Mouse (Mus musculus) layer of hippocampus, postnatal 36 days (tissue): ENCODE results near the gene Trappc1. TPM values are rescaled to one million over a fixed set of nuclear protein-coding genes. Genes with fewer than 3 reads are reported as not detected.

ENCODE experiments used
- DNase-seq, 2 experiments: peaks; one replicate each; pipeline ENCODE4 v3.0.0; 2022
- total RNA-seq, 2 experiments: library from RNA; stranded (reverse); gene quantifications; 2 replicates each; pipeline ENCODE4 v1.2.3; 2021

The Trappc1 gene
- total RNA-seq, 2 experiments from 2014 or later, result 66.5 to 66.6 TPM

DNA sequence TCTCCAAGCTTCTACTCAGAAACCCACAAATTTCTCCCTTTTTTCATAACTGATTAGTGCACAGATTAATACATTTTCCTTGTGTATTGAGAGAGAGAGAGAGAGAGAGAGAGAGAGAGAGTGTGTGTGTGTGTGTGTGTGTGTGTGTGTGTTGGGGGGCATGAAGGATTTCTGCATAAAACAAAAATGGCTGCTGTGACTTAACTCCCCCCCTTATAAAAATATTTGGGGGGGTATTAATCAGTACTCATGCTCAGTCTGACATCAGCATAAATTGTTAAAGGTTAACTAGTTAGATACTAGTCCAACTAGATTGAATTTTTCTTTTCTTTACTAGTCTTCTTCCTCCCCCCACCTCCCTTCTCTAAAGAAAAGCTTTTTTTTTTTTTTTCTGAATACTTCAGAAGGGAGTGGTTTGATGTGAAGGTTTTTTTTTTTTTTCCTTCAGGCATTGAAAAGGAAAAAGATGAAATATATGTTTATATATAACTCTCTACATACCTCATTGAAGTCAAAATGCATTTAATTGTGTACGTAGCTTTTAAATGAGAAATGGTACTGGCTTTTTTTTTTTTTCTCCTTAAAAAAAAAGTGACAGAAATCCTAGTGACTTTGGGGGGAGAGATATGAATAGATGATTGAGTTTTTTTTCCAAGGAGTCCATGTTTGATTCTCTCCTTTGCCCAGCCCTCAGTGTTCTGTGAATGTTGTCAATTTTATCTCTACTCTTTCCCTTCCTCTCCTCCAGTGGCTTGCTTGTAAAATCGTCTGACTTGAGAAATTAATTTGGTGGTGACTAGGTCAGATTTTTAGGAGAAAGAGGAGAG is 46.4 kb downstream of the Trappc1 start:
- no peak for DNase-seq

- DNase-seq, result no peak
Measured at GRCm38 (mm10) chr11:69370817-69371215, 47.0 kb downstream of the Trappc1 start.

GRCm38 (mm10) chr11:69371601-69372000 is 47.8 kb downstream of the Trappc1 start:
- DNase-seq, result no peak

DNA sequence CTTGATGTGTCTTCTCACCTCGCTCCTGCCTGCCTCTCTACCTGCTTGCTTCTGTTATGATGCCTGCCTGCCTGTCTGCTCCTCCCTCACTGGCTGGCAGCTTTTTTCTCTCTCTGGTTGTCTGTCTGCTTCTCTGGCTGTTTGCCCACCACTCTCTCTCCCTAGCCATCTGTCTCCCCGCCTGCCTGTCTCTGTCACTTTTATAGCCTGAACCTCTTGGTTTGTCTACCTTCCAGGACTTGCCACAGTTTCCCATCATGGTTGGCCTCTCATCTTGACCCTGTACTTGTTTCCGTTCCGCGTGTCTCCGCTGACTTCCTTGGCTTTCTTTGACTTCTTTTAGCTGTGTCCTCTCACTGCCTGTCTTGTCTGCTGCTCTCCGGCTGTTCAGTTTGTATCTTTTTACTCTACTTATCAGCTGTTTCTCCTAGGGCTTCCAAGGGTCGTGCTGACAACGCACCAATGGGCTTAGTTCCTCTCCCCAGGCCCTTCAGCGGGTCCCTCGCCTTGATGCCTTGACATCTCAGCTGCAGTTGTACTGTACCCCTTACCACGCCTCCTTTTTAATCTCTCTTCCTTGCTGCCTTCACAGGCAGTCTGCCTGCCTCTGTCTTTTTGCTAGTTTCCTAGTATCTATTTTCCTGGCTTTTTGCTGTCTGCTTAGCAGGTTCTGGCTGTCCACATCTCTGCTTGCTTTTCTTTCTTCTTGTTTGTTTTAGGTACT is 48.4 kb downstream of the Trappc1 start:
- DNase-seq, result peak; percentile 85 to 90

DNA sequence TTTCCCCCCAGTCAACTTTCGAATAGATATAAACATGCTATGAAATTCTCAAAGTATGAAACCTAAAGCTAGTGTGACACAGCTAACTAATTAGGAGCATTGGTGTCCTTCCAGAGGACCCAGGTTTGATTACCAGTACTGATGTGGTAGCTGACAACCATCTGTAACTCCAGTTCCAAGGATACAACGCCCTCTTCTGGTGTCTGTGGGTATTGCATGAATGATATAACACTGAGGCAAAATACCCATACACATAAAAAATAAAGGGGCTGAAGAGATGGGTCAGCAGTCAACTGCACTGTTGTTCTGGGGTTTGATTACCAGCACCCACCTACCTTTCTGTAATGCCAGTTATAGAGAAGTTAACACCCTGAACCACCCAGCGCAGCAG is 49.0 kb downstream of the Trappc1 start:
- DNase-seq, result no peak

DNA sequence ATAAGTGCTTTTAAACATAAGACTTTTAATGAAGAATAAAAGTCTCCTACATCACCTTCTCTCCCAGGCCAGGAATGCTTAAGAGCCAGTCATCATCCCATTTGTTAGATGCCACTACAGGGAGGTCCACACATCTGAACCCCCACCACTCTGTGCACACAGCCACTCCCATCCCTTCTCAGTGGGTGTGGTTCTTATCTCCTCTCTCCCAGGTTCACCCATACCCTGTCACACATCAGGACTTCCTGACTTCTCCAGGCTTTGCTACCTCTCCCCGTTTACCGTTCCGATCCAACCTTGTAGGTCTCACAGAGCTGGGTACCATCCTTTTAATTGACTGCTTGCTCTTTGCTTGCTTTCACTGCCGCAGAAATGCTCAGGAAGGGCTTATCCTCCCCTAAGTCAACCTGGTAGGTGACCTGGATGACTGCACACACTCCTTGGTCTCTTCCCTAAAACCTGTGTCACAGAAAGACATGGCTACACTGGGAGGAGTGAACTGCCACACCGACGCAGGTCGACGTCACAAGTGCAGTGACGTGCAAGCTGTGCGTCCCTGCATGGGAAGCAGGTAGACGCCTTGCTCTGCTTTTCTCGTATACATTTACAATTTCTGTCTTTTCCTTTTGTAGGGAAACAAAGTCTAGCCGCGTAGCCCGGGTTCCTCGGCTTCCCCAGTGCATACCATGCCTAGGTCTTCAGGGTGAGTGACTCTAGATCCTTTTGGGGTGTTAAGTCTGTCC is 49.6 kb downstream of the Trappc1 start:
- DNase-seq, result no peak

Other genes with a start within 250 kb of the Trappc1 start
- 100 to 1,000 TPM; 962 to 984 TPM for gene Vamp2, start 235.5 kb upstream of the Trappc1 start, total RNA-seq
- 10 to 100 TPM; 78.2 to 92.8 TPM for gene Per1, start 228.8 kb upstream of the Trappc1 start, total RNA-seq
- 1 to 10 TPM in 1 of 2 experiments, under 1 TPM in 1; 0.68 to 1.1 TPM for gene Hes7, start 203.6 kb upstream of the Trappc1 start, total RNA-seq
- 1 to 10 TPM in 1 of 2 experiments, under 1 TPM in 1; 0.96 to 1.2 TPM for gene 9130213A22Rik, start 201.4 kb upstream of the Trappc1 start, total RNA-seq
- 1 to 10 TPM; 6.6 to 6.9 TPM for gene Aloxe3, start 198.1 kb upstream of the Trappc1 start, total RNA-seq
- gene Alox12b, start 167.0 kb upstream of the Trappc1 start, total RNA-seq, result 1 to 10 TPM; 5.8 to 7.4 TPM
- 1 to 10 TPM; 5.8 to 7.2 TPM for gene Alox8, start 126.1 kb upstream of the Trappc1 start, total RNA-seq
- gene Gucy2e, start 86.9 kb upstream of the Trappc1 start, total RNA-seq, result 1 to 10 TPM; 1.9 TPM
- 10 to 100 TPM; 15.1 to 15.2 TPM for gene Cntrob, start 205 bp upstream of the Trappc1 start, total RNA-seq
- 10 to 100 TPM; 21.4 to 21.8 TPM for gene Kcnab3, start 2.3 kb downstream of the Trappc1 start, total RNA-seq
- gene Rnf227, start 16.5 kb downstream of the Trappc1 start, total RNA-seq, result 100 to 1,000 TPM; 111 to 119 TPM
- 100 to 1,000 TPM; 537 to 553 TPM for gene Chd3, start 45.4 kb downstream of the Trappc1 start, total RNA-seq
- 100 to 1,000 TPM; 117 to 118 TPM for gene Naa38, start 71.5 kb downstream of the Trappc1 start, total RNA-seq
- 10 to 100 TPM; 44.6 to 48.6 TPM for gene Cyb5d1, start 71.7 kb downstream of the Trappc1 start, total RNA-seq
- gene Tmem88, start 74.3 kb downstream of the Trappc1 start, total RNA-seq, result 1 to 10 TPM; 1.8 to 2.6 TPM
- 10 to 100 TPM; 32.0 to 41.6 TPM for gene Kdm6b, start 89.7 kb downstream of the Trappc1 start, total RNA-seq
- 1 to 10 TPM; 5.4 to 5.9 TPM for gene Dnah2, start 225.1 kb downstream of the Trappc1 start, total RNA-seq
- 100 to 1,000 TPM; 120 to 121 TPM for gene Efnb3, start 236.2 kb downstream of the Trappc1 start, total RNA-seq